Mouse (Mus musculus) left cerebral cortex, postnatal 36 days (tissue): ENCODE measurements around the gene Slc3a1. TPM values are rescaled to one million over a fixed set of nuclear protein-coding genes. Genes with fewer than 3 reads are reported as not detected.

Source experiments
- DNase-seq, 2 experiments: peaks; one replicate each; pipeline ENCODE4 v3.0.0; 2021 to 2022; ENCODE audit warnings: low spot score in 2 of 2, mixed read lengths in 1 of 2
- intact Hi-C: fragments of 180-260 bp; cut with DNase I; formaldehyde crosslinking; loops from one replicate; pipeline ENCODE4 v1.15.1; 2025
- total RNA-seq, 2 experiments: library from RNA; stranded (reverse); gene quantifications; 2 replicates each; pipeline ENCODE4 v1.2.3; 2021

Slc3a1 gene
- total RNA-seq, 2 experiments from 2014 or later, result 0.17 to 0.18 TPM

DNA sequence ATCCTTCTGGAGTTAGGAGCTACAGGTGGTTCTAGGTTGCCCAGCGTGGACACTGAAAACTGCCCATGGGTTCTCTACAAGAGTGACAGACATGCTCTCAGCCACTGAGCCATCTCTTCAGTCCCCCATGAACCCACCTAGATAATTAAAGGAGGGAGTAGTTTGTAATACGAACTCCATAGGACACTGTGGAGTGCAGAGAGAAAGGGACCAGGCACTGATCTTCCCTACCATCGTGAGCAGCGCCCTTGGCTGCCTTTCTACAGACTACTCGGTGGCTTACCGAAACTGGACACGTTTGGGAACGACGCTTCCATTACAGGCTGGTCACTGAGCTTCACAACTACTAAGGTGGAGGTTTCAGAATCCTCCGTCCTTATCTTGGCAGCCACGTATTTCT lies 52.6 kb downstream of the Slc3a1 start:
- intact Hi-C loops, result no loop called here
- DNase-seq, result no peak

DNA sequence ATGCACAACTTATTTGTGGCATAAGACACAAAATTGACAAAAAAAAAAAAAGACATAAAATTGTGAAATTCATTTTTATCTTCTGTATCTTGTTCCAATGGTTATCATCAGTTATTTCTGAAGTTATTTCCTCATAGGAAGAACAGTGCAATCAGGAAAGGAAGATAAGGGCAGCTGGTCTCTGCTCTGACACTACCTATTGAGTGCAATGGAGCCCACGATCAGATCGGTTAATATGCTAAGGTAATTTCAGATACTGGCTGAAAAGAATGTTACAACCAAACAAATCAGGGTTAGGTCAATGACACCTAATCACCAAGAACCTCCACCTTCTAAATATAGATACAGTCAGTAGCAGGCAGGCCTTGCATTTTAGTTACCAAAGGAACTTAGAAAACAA lies 57.2 kb downstream of the Slc3a1 start:
- no peak for DNase-seq
- intact Hi-C loops, result no loop called here

DNA sequence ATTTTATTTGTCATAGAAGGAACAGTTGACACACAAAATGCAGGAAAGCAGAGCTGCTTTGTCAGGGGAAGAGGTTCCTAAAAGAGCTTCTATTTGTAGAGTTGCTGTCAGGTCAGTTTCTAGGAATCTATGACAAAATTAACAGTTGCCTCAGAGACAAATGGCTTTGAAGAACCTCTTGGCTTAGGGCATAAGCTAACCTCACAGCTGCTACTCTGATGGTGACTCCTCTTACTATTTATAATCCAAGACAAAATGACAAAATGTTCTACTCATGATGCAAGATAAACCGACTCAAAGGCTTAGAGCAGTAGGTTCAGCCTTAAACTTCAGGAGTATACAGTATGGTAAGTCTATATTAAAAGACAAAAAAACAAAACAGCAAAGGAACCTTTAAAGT lies 58.3 kb downstream of the Slc3a1 start:
- no peak for DNase-seq
- intact Hi-C loops, result no loop called here

DNA sequence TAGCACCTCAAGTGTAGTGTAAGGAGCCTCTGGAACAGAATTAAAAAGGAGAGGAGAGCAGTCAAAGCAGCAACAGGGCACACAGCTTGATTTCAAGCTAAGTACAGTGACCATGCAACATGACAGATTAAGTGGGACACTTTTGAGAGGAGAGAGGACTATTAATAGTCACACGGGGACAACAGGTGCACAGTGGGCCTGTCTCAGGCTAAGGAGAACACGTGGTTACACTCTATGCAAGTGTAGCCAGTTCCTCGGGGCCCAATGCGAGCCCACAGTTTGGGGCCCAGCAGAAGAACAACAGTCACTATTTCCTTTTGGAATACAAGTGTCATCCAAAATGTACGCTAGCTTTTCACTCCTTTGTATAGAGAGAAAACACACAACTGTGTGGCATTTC lies 59.4 kb downstream of the Slc3a1 start:
- DNase-seq, result no peak
- intact Hi-C loops, result no loop called here

DNA sequence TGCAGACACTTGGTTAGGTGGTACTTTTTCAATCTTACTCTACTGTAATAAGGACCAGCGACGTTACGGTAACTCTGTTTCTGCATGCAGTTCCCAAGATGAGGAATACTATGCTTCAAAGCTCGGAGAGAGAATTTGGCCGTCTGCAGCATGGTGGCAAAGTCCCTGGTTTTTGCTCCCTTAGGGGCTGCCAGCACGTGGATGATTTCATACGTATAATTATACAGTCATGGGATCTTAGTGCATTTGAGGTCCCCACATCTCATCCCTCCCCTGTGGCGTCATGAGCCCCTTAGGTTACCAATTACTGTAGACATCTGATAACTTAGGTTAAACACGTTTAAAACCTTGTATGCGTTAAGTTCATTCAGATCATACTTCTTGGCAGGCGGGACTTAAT lies 60.2 kb downstream of the Slc3a1 start:
- intact Hi-C loops, result no loop called here
- DNase-seq, result no peak

DNA sequence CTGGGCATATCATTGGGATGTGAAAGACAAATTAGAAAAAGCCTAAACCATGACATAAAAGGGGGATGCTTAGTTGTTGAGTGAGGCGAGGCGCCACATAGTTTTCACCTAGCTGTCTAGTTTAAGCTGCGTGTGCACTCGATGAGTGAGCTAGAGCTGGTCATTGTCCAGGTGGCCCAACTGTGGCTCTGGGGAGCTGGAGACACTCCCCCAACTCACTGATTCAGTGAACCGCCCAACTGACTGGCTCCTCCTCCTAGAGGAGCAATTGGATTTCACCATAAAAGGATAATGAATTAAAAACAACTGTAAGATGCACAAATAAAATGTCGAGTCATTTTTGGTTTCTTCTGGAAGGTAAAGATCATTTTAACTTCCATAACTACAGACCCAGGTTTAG lies 60.8 kb downstream of the Slc3a1 start:
- intact Hi-C loops, result no loop called here

DNA sequence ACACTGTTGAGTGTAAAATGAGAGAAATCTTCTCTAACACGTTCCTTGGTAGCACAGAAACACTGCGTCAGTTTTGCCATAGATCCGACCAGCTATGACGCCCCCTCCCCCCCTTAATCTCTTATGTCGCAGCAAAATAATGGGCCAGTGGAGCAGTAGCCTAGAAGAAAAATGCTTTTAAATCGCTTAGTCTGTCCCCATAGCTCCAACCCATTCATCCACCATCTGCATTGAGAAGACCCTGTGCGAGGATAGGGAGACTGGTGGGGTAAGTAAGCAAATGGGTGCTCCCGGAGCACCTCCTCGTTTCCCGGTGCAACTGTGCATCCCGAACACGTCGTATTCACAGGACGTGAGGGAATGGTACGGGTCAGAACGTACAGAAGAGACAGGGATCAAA lies 61.4 kb downstream of the Slc3a1 start:
- intact Hi-C loops, result loop anchor here (2.0 kb wide), 1 partner anchor 131 kb away; no protein-coding TSS in a partner anchor
- no peak for DNase-seq

More for the DNA sequence above, 60.8 kb downstream of the Slc3a1 start:
- no peak for DNase-seq

DNA sequence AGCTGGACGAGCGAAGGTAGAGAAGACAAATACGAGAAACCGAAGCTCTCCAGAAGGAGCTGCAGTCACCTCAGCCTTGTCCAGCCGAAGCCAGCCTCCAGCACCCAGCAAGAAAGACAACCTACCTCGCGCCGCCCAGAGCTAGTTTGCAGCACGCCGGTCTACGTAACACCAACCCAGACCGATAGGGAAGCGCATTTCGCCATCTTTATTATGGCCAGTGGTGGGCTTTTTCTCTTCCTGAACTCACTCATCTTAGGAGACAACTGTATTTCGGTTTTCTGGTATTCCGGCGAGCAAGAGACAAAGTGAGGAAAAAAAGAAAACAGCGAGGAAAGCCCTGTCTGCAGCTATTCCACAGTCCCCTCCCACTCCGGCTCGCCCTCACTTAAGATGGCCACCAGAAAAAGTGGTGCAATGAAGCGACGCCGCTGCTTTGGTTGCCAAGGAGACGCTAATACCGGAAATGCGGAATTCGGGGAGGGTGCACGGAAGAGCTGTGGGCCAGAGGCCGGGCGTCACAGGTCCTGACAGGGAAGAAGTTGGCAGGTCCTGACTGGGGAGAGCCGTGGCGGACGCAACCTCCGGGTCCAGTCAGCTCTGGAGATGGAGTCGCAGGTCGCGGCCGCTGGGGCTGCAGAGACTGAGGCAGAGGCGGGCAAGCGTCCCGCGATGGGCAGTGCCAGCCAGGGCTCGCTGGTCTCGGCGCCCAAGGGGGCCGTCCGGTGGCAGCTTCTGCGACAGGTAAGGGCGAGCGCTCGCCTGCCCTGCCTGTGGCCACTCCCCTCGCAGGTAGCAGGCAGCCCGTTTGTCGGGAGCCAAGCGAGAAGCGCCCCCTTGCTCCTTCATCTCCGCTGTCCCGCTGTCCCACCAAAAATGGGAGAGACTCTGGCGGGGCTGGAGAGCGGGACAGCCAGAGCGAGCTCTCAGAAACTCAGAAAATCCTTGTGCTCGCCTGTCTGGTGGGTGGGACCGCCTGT lies 62.2 kb downstream of the Slc3a1 start, which contains the start of the genes Prepl and Camkmt:
Gene Prepl (minus strand): TSS at position 122 of the 980 bp plus-strand sequence.
Gene Camkmt (plus strand): TSS at position 433 of the 980 bp plus-strand sequence.
- intact Hi-C loops, result loop anchor here (2.0 kb wide), 1 partner anchor 132 kb away; no protein-coding TSS in a partner anchor
- peak; percentile 94 to 95 for DNase-seq

DNA sequence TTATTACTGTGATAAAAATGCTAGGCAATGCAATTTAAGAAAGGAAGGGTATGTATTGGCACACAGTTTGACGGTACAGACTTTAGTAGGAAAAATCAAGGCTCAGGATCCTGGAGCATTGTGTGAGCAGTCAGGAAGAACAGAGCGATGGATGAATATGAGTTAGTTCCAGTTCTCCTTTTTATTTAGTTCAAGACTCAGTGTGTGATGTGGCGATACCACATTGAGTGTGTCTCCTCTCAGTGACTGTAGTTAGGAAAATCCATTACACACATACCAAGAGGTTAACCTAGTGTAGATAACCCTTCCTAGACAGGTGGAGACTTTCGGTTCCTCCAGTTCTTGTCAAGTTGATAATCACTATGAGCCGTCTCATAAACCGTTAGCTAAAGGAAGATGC lies 63.6 kb downstream of the Slc3a1 start:
- no peak for DNase-seq

DNA sequence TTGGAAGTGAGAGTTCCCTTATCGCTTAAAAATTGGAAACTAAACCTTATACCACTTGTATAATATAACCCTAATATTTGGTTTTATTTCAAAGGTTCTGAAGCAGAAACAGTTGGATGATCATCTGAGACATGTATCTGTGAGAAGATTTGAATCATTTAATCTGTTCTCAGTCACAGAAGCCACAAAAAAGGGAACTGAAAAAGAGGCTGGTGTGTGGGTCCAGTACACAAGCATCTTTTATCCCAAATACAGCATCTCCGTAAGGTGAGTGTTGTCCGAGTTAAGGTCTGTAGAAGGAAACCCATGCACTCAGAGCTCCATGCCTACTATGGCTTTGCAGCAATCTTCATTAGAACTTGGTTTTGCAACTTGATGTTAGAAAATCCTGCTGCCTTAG lies 68.2 kb downstream of the Slc3a1 start:
- DNase-seq, result no peak
- intact Hi-C loops, result no loop called here

More for the DNA sequence above, 63.6 kb downstream of the Slc3a1 start:
- intact Hi-C loops, result loop anchor here (2.0 kb wide), 1 partner anchor 133 kb away; no protein-coding TSS in a partner anchor

DNA sequence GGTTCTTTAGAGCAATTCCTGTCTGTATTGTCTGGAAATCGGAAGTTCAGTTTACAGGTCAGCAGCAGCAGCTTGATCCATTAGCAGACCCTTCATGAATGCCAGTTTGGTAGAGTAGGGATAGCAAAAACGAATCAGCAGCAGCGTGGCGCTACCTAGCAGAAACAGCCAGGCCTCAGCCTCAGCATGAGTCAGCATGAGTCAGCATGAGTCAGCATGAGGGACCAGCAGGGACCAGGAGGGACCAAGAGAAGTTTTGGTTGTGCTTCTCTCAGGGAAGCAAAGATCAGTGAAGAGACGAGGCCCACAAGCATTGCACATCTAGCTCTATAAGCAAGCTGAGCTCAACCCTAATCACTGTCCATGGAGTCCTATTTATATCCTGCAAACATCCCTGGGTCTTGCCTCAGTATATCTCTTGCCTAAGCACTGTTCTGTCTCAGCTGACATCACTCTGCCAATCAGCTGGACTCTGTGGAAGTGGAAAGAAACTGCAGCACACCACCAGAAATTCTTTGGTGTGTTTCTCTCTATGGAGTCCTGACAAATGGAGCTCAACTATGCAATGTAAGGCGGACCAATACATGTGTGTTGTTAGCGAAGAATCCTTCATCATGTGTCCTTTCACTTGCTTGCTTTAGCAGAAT lies 70.6 kb downstream of the Slc3a1 start:
- intact Hi-C loops, result no loop called here
- DNase-seq, result no peak

DNA sequence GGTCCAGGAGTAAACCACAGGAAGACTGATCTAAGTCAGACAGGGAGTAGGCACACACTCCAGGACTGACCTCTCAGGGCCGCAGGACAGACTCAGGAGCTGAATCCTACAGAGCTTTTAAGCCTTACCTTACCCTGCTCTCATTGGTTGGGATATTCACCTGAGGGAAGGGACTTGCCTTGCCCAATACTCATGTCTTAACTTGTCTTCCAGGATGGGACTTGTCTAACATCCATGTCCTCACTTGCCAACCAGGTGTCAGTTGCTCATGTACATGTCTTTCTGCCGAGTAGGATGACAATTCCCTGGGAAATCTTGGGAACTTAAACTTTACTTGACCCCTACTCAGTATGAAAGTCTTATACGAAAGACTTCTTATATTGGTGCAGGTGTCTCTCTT lies 72.1 kb downstream of the Slc3a1 start:
- intact Hi-C loops, result no loop called here
- DNase-seq, result no peak

DNA sequence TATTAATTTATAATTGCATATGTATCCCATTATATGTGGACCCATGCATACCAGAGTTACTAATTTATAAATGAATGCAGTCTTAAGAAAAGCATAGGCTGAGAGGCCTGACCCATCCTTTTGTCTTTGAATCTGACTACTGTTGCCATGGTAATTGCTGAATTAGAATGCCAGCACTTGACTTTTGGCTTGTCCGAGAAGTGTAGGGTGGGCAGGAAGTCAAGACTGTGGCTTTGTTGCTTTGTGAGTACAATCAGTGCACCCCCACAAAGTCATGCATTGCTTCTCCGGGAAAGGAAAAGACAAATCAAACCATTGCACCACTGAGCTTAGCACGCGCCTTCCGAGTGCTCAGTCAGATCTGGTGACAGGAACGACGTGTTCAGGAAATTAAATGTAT lies 73.6 kb downstream of the Slc3a1 start:
- DNase-seq, result no peak
- intact Hi-C loops, result no loop called here

DNA sequence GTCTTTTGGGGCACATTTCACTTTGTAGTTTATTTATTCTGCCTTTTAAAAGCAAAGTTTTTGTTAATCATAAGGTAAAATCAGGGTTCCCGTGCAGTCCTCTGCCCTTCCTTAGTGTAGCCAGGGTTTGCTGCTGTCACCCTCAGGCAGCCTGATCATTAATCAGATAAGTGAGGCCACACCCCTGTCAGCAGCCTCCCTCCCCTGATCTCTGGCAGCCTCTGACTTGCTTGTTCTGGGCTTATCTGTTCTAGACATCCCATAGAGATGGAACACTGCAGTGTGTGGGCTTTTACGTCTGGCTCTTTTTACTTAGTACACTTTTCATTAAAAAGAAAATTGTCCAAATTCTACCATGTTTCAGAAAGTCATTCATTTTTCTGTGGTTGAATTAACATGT lies 75.1 kb downstream of the Slc3a1 start:
- intact Hi-C loops, result no loop called here
- DNase-seq, result no peak

DNA sequence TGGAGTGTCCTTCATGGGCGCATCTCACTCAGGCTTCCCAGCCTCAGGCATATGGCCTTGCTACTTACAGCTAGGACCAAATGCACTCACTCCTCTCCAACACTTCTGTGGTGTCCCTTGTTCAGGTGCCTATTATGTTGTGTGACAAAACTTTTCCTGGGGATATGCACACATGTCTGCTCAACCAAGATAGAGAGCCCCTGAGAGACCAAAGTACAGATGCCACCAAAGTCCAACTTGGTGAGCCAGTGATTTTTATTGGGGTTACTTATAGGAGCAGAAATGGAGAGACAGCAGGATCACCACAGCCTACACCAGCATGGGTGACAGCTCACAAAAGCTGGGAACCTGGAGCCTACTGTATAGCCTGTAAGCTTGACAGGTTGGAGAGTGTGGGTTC lies 82.5 kb downstream of the Slc3a1 start:
- DNase-seq, result no peak
- intact Hi-C loops, result loop anchor here (10.0 kb wide), 1 partner anchor 276 kb away; no protein-coding TSS in a partner anchor

DNA sequence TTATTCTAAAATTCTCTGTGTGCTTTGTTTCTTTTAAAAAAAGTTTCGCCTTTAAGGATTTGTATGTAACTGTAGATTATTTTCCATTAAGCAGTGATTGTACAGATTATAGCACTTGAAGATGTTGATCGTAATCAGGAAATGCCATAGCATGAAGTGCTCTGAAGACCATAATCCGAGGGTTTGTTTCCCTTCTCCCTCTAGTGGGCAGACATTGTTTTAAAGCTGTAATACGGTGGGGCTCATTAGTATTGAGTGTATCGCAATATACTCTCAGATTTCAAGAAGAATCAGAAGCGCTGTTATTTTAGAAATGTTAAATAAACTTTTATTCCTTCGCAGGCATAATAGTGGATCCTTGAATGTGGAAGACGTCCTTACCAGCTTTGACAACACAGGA lies 85.3 kb downstream of the Slc3a1 start:
- no peak for DNase-seq
- intact Hi-C loops, result loop anchor here (10.0 kb wide), 1 partner anchor 279 kb away; no protein-coding TSS in a partner anchor

Other genes starting within 250 kb of the Slc3a1 start
- gene Lrpprc, start 237.6 kb upstream of the Slc3a1 start, total RNA-seq, result 10 to 100 TPM; 57.0 to 67.4 TPM
- 100 to 1,000 TPM; 146 to 152 TPM for gene Ppm1b, start 71.6 kb upstream of the Slc3a1 start, total RNA-seq
- 100 to 1,000 TPM; 358 to 385 TPM for gene Prepl, start 61.9 kb downstream of the Slc3a1 start, total RNA-seq
- 1 to 10 TPM; 9.5 to 10.0 TPM for gene Camkmt, start 62.2 kb downstream of the Slc3a1 start, total RNA-seq